Mouse (Mus musculus): ENCODE results near the gene Asxl1. TPM values are rescaled to one million over a fixed set of nuclear protein-coding genes. Genes with fewer than 3 reads are reported as not detected.

Gene Asxl1
- total and polyA plus RNA-seq, 3 experiments = 15.2 to 35.5 TPM; not detected in 1

DNA sequence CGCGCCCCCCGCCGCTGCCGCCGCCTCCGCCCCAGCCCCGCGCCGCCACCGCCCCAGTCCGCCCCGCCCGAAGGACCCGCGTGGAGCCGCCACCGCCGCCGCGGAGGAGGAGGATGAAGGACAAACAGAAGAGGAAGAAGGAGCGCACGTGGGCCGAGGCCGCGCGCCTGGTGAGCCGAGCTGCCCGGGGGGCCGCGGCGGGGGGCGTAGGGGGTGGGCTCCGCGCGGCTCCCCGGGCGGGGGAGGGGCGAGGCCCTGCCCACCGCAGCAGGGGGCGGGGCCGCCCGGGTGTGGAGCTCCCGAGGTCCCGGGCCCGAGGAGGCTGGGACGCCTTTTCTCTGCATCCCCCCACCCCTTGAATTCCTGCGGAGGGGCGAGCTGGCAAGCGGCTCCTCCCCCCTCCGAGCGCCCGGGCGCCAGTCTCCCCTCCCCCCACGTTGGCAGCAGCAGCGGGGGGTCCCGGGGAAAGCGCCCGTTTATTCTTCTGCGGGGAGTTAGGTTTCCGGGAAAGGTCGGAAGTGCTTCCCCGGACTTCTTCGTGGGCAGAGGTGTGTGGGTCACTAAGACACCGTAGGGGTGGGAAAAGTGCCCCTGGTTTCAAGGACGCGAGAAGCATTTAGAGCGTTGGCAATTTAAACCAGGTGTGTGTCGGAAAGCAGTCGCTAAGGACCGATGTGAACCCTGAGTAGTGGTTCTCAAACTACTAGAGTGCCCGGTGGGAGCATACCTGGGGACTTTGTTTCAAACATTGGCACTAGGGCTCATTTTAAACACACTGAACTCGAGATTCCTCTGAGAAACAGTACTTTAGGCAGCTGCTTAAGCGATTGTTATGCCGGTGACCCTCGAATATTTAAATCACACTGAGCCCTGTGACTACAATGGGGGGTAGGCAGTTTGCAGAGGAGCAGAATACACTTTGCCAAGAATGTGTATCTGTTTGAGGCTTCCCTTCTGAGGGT is 873 bp downstream of the Asxl1 start:
- TF ChIP-seq BHLHE40 (IDR thresholded peaks at IDR 0.05; ENCODE audit: borderline replicate concordance, low read depth, low read length) (0 out of 2 replicates have a peak, but pooled peaks have one; percentile 32), ZMIZ1 (IDR thresholded peaks at IDR 0.05; ENCODE audit: low read depth, low read length) (0 out of 2 replicates have a peak, but pooled peaks have one; percentile 1), POLR2A (IDR thresholded peaks at IDR 0.05; ENCODE audit: control insufficient read depth in 1 of 2, insufficient read depth in 1 of 2, low read depth in 1 of 2, low read length in 2 of 2, poor library complexity in 1 of 2) (0 out of 4 replicates have a peak, but pooled peaks of 1 of the 2 experiments have one; percentile 6), NELFE (IDR thresholded peaks at IDR 0.05; ENCODE audit: low read depth, low read length) (no peak), RAD21 (IDR thresholded peaks at IDR 0.05; ENCODE audit: low read depth, low read length) (no peak), MAZ (IDR thresholded peaks at IDR 0.05; ENCODE audit: low read depth, low read length) (peak; percentile 81; the same call in 1 of the 2 replicates), SIN3A (IDR thresholded peaks at IDR 0.05; ENCODE audit: low read length) (peak; percentile 70), USF1 (IDR thresholded peaks at IDR 0.05; ENCODE audit: low read depth, low read length) (peak; percentile 11; the same call in 1 of the 2 replicates), HCFC1 (IDR thresholded peaks at IDR 0.05; ENCODE audit: low read depth, low read length) (peak; percentile 59; the same call in 1 of the 2 replicates), ETS1 (IDR thresholded peaks at IDR 0.05; ENCODE audit: low read depth, low read length) (no peak), ZKSCAN1 (IDR thresholded peaks at IDR 0.05; ENCODE audit: low read depth, low read length) (no peak), CHD1 (IDR thresholded peaks at IDR 0.05; ENCODE audit: low read depth, low read length) (0 out of 2 replicates have a peak, but pooled peaks have one; percentile 28), MYC (IDR thresholded peaks at IDR 0.05; ENCODE audit: low read depth, low read length) (0 out of 2 replicates have a peak, but pooled peaks have one; percentile 12), MAX (IDR thresholded peaks at IDR 0.05; ENCODE audit: low read length) (0 out of 2 replicates have a peak, but pooled peaks have one; percentile 7), ZNF384 (IDR thresholded peaks at IDR 0.05; ENCODE audit: low read depth, low read length) (0 out of 2 replicates have a peak, but pooled peaks have one; percentile 23), MXI1 (IDR thresholded peaks at IDR 0.05; ENCODE audit: low read depth, low read length) (peak; percentile 29; the same call in 1 of the 2 replicates)
- Histone ChIP-seq H3K9me3 (replicated peaks; ENCODE audit: insufficient read depth, low read length) (no peaks in the 10 kb centered on the region), H3K27me3 (ENCODE audit: control insufficient read depth in 1 of 2, insufficient read depth in 2 of 2, low read length in 2 of 2) (no peaks in the 10 kb centered on the region), H3K9ac (ENCODE audit: control insufficient read depth, low read depth, low read length, poor library complexity, severe bottlenecking) (peak overlapping the region; percentile 99), H3K27ac (ENCODE audit: control insufficient read depth, low read depth, low read length) (peak overlapping the region; percentile 96), H3K79me2 (ENCODE audit: control insufficient read depth, insufficient read depth, low read length, poor library complexity) (peaks cover 39% of the 10 kb centered on the region), H3K36me3 (ENCODE audit: control insufficient read depth in 1 of 2, insufficient read depth in 2 of 2, low read length in 2 of 2) (peaks cover 2 to 55% of the 10 kb centered on the region in 2 experiments; a peak in 3 of 4 replicates), H3K4me1 (ENCODE audit: control insufficient read depth in 1 of 2, insufficient read depth in 2 of 2, low read length in 2 of 2) (peaks cover 27 to 41% of the 10 kb centered on the region in 2 experiments), H3K4me3 (ENCODE audit: control insufficient read depth in 1 of 2, insufficient read depth in 1 of 2, low read depth in 2 of 2, low read length in 2 of 2) (peak overlapping the region; percentile 82 to 85)
- peak; percentile 73 for DNase-seq (ENCODE audit: low read depth, low spot score)

- H3K4me3 ChIP-seq (ENCODE audit: control insufficient read depth in 1 of 2, insufficient read depth in 1 of 2, low read depth in 2 of 2, low read length in 2 of 2) = peak overlapping the region; percentile 82 to 85
- no peaks in the 10 kb centered on the region for H3K27me3 ChIP-seq (ENCODE audit: control insufficient read depth in 1 of 2, insufficient read depth in 2 of 2, low read length in 2 of 2)
- DNase-seq (ENCODE audit: low read depth, low spot score) = peak; percentile 66
- H3K9ac ChIP-seq (ENCODE audit: control insufficient read depth, low read depth, low read length, poor library complexity, severe bottlenecking) = peak overlapping the region; percentile 99
- H3K27ac ChIP-seq (ENCODE audit: control insufficient read depth, low read depth, low read length) = peak overlapping the region; percentile 96
- H3K36me3 ChIP-seq (ENCODE audit: control insufficient read depth in 1 of 2, insufficient read depth in 2 of 2, low read length in 2 of 2) = peaks cover 2 to 54% of the 10 kb centered on the region in 2 experiments; a peak in 3 of 4 replicates
- H3K9me3 ChIP-seq (replicated peaks; ENCODE audit: insufficient read depth, low read length) = no peaks in the 10 kb centered on the region
- H3K79me2 ChIP-seq (ENCODE audit: control insufficient read depth, insufficient read depth, low read length, poor library complexity) = peaks cover 43% of the 10 kb centered on the region
- peaks cover 26 to 37% of the 10 kb centered on the region in 2 experiments for H3K4me1 ChIP-seq (ENCODE audit: control insufficient read depth in 1 of 2, insufficient read depth in 2 of 2, low read length in 2 of 2)
- TF ChIP-seq SIN3A (IDR thresholded peaks at IDR 0.05; ENCODE audit: low read length) (peak; percentile 57), USF2 (IDR thresholded peaks at IDR 0.05; ENCODE audit: borderline replicate concordance in 1 of 2, insufficient read depth in 1 of 2, low read depth in 1 of 2, low read length in 2 of 2) (no peak), JUND (IDR thresholded peaks at IDR 0.05; ENCODE audit: low read depth, low read length) (no peak), TCF12 (IDR thresholded peaks at IDR 0.05; ENCODE audit: low read depth, low read length) (0 out of 2 replicates have a peak, but pooled peaks have one; percentile 9), MAX (IDR thresholded peaks at IDR 0.05; ENCODE audit: low read length) (0 out of 2 replicates have a peak, but pooled peaks have one; percentile 0), USF1 (IDR thresholded peaks at IDR 0.05; ENCODE audit: low read depth, low read length) (no peak), POLR2AphosphoS2 (IDR thresholded peaks at IDR 0.05; ENCODE audit: low read length) (no peak), POLR2A (IDR thresholded peaks at IDR 0.05; ENCODE audit: control insufficient read depth in 1 of 2, insufficient read depth in 1 of 2, low read depth in 1 of 2, low read length in 2 of 2, poor library complexity in 1 of 2) (0 out of 4 replicates have a peak, but pooled peaks of 1 of the 2 experiments have one; percentile 34), ZNF384 (IDR thresholded peaks at IDR 0.05; ENCODE audit: low read depth, low read length) (peak; percentile 97), CTCF (IDR thresholded peaks at IDR 0.05 in 2 of 3, conservative IDR thresholded peaks at IDR 0.05 in 1 of 3; ENCODE audit: control insufficient read depth in 1 of 3, insufficient read depth in 1 of 3, low read depth in 2 of 3, low read length in 3 of 3, poor library complexity in 1 of 3, severe bottlenecking in 1 of 3) (no peak), ETS1 (IDR thresholded peaks at IDR 0.05; ENCODE audit: low read depth, low read length) (peak; percentile 33; the same call in 1 of the 2 replicates), RCOR1 (IDR thresholded peaks at IDR 0.05; ENCODE audit: low read depth, low read length) (peak; percentile 16; the same call in 1 of the 2 replicates), MAZ (IDR thresholded peaks at IDR 0.05; ENCODE audit: low read depth, low read length) (no peak), UBTF (IDR thresholded peaks at IDR 0.05; ENCODE audit: borderline replicate concordance, insufficient read depth, low read depth, low read length) (no peak), RAD21 (IDR thresholded peaks at IDR 0.05; ENCODE audit: low read depth, low read length) (no peak), ZKSCAN1 (IDR thresholded peaks at IDR 0.05; ENCODE audit: low read depth, low read length) (peak; percentile 59; the same call in 1 of the 2 replicates), GATA1 (IDR thresholded peaks at IDR 0.05; ENCODE audit: low read depth, low read length) (peak; percentile 84)
Observed at GRCm38 (mm10) chr2:153347183-153347781, 1.7 kb downstream of the Asxl1 start.

Measured in MEL (cell line).